Mouse (Mus musculus) embryonic fibroblast, embryonic 13.5 days (primary cell): ENCODE data around the gene Ankrd44.

Source experiments
- CTCF ChIP-seq: IDR thresholded peaks from 2 replicates; pipeline ENCODE4 v1.5.1; 2011; ENCODE audit warnings: mild to moderate bottlenecking, control low read depth, low read length, moderate library complexity, borderline replicate concordance; ENCODE audit not compliant: insufficient read depth
- POLR2A ChIP-seq: IDR thresholded peaks from 2 replicates; pipeline ENCODE4 v1.6.1; 2011; ENCODE audit warnings: low read depth, mild to moderate bottlenecking, control low read depth, low read length, moderate library complexity

GRCm38 (mm10) chr1:54801256-54801655 lies 124.9 kb downstream of the Ankrd44 start:
- TF ChIP-seq CTCF: no peak
- TF ChIP-seq POLR2A: no peak
